Mouse (Mus musculus): ENCODE data around the gene Shc2. TPM values are rescaled to one million over a fixed set of nuclear protein-coding genes. Genes with fewer than 3 reads are reported as not detected.

Shc2 gene
- 9.4 and 9.9 TPM in 2 replicates for polyA plus RNA-seq (2014; fragmentation: Nextera tagmentation; extraction: Ambion mirVana)

DNA sequence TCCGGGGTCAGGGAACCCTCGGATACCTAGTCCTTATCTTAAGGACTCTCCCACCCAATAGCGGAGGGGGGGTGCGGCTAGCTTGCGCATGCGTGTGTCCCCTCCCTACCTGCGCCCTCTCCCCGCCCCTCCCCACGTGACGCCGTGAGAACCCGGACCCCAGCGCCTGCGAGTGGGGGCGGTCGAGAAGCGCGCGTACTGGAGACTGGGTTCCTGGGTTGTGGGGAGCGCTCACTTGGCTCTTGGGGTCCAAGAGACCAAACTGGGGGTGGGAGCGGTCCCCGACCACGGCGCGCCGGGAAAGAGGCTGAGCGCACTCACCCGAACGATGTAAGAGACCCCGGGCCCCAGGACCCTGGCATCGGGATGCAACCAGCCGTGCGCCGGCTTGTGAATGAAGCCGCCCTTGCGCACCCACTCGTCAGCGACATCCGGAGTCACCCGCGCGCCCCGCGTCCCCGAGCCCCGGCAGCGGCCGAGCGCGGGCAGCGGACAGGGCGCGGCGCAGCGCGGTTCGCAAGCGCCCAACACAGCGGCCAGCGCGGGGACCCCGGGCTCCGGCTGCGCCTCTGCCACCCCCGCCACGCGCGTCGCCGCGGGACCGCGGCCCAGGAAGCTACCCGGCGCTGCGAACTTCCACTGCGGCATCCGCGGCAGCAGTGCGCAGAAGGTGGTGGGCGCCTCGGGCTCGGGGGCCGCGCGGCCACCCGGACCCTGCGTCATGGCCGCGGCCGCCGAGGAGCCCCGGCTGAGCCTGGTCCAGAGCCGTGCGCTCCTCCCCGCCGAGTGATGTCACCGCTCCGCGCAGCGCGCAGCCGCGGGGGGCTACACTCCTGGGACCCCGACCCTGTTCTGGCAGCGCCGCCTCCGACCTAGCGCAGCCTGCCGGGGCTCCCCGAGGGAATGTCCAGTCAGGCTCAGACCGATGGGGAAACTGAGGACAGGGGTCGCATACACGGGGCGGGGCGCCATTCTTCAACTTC lies at the start of gene Shc2:
Shc2 (minus strand) TSS at position 791 of the 983 bp plus-strand sequence.
- Histone ChIP-seq H3K36me3 (ENCODE audit: control insufficient read depth, insufficient read depth, low read length) (no peaks in the 10 kb centered on the region), H3K9me3 (ENCODE audit: control insufficient read depth, low read length) (no peaks in the 10 kb centered on the region), H3K4me2 (ENCODE audit: low read depth, low read length, severe bottlenecking) (peak within 1 kb of the TSS; percentile 90), H3K4me1 (replicated peaks; ENCODE audit: control insufficient read depth, insufficient read depth, low read length) (peaks cover 8% of the 10 kb centered on the region; the same call in 1 of the 2 replicates), H3K9ac (ENCODE audit: low read length) (peak within 1 kb of the TSS; percentile 77), H3K27ac (ENCODE audit: low read depth, low read length) (peak within 1 kb of the TSS; percentile 37; the same call in 1 of the 2 replicates), H3K4me3 (ENCODE audit: low read depth, low read length) (peak within 1 kb of the TSS; percentile 75), H3K27me3 (ENCODE audit: control insufficient read depth, insufficient read depth, low read length) (peaks cover 19% of the 10 kb centered on the region)
- DNase-seq (ENCODE audit: low spot score) (peak; percentile 85), ATAC-seq (replicated peaks; ENCODE audit: low FRiP score) (peak; percentile 90)
- under 1% methylated on average over 101 of the region's 116 CpGs for WGBS

DNA sequence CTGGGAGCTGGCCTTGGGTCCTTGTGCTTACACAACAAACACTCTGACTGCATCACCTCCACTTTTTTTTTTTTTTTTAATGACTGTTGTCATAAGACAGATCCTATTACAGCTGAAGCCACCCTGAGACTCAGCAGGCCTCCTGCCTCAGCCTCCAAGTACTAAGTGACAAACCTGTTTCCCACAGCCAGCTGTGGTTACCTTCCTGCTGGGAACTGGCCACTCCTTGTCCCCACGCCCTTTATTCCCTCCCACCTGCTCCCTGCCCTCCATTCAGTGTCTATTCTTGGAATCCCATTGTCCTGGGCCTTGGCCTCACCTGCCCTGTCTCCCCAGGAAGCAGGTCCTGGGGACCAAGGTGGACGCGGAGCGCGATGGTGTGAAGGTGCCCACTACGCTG lies 49.8 kb upstream of the Shc2 start:
- DNase-seq (ENCODE audit: low spot score), result no peak
- Histone ChIP-seq H3K27ac (ENCODE audit: low read depth, low read length) (no peak overlapping the region), H3K4me1 (replicated peaks; ENCODE audit: control insufficient read depth, insufficient read depth, low read length) (peaks cover 9% of the 10 kb centered on the region), H3K9ac (ENCODE audit: low read length) (no peak overlapping the region), H3K27me3 (ENCODE audit: control insufficient read depth, insufficient read depth, low read length) (no peaks in the 10 kb centered on the region), H3K9me3 (ENCODE audit: control insufficient read depth, low read length) (no peaks in the 10 kb centered on the region), H3K36me3 (ENCODE audit: control insufficient read depth, insufficient read depth, low read length) (peaks cover 16% of the 10 kb centered on the region; the same call in 1 of the 2 replicates), H3K4me3 (ENCODE audit: low read depth, low read length) (no peak overlapping the region), H3K4me2 (ENCODE audit: low read depth, low read length, severe bottlenecking) (no peak overlapping the region)
- ATAC-seq (replicated peaks; ENCODE audit: low FRiP score), result no peak
- 89% methylated on average over 6 of the region's 6 CpGs for WGBS

DNA sequence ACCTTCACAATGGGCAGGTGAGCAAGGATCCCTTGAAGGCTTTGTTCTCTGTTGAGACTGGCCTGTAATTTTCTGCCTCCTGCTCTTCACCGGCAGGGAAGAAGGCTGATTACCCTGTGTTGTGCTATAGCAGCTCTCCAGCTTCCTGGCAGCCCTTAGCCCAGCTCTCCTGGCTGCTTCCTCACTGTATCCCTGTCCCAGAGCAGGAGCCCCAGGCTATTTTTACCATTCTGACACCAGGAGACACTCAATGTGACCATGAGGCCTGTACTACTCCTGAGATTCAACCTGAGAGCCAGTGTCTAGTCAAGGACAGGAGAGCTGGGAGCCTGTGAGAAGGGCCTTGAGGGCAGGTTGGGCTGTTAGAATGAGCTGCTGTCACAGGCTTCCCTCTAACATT lies 49.0 kb upstream of the Shc2 start:
- H3K9me3 ChIP-seq (ENCODE audit: control insufficient read depth, low read length), result no peaks in the 10 kb centered on the region
- H3K27me3 ChIP-seq (ENCODE audit: control insufficient read depth, insufficient read depth, low read length), result no peaks in the 10 kb centered on the region
- peaks cover 16% of the 10 kb centered on the region; the same call in 1 of the 2 replicates for H3K36me3 ChIP-seq (ENCODE audit: control insufficient read depth, insufficient read depth, low read length)
- H3K9ac ChIP-seq (ENCODE audit: low read length), result no peak overlapping the region
- no peak overlapping the region for H3K4me2 ChIP-seq (ENCODE audit: low read depth, low read length, severe bottlenecking)
- H3K27ac ChIP-seq (ENCODE audit: low read depth, low read length), result no peak overlapping the region
- peaks cover 9% of the 10 kb centered on the region for H3K4me1 ChIP-seq (replicated peaks; ENCODE audit: control insufficient read depth, insufficient read depth, low read length)
- WGBS, result 100% methylated on average over 1 of the region's 1 CpGs
- DNase-seq (ENCODE audit: low spot score) (no peak), ATAC-seq (replicated peaks; ENCODE audit: low FRiP score) (no peak)
- H3K4me3 ChIP-seq (ENCODE audit: low read depth, low read length), result no peak overlapping the region

- Histone ChIP-seq H3K9me3 (ENCODE audit: control insufficient read depth, low read length) (no peaks in the 10 kb centered on the region), H3K27ac (ENCODE audit: low read depth, low read length) (no peak overlapping the region), H3K36me3 (ENCODE audit: control insufficient read depth, insufficient read depth, low read length) (peaks cover 16% of the 10 kb centered on the region; the same call in 1 of the 2 replicates), H3K27me3 (ENCODE audit: control insufficient read depth, insufficient read depth, low read length) (no peaks in the 10 kb centered on the region), H3K4me1 (replicated peaks; ENCODE audit: control insufficient read depth, insufficient read depth, low read length) (peaks cover 9% of the 10 kb centered on the region), H3K4me3 (ENCODE audit: low read depth, low read length) (no peak overlapping the region), H3K4me2 (ENCODE audit: low read depth, low read length, severe bottlenecking) (no peak overlapping the region), H3K9ac (ENCODE audit: low read length) (no peak overlapping the region)
- no peak for ATAC-seq (replicated peaks; ENCODE audit: low FRiP score)
- DNase-seq (ENCODE audit: low spot score), result no peak
- 82% methylated on average over 2 of the region's 2 CpGs for WGBS
Measured at GRCm38 (mm10) chr10:79686219-79686618, 48.5 kb upstream of the Shc2 start.

GRCm38 (mm10) chr10:79684770-79685600 lies 47.3 kb upstream of the Shc2 start:
- no peak overlapping the region for H3K4me3 ChIP-seq (ENCODE audit: low read depth, low read length)
- WGBS, result 95% methylated on average over 25 of the region's 25 CpGs
- H3K4me2 ChIP-seq (ENCODE audit: low read depth, low read length, severe bottlenecking), result no peak overlapping the region
- H3K4me1 ChIP-seq (replicated peaks; ENCODE audit: control insufficient read depth, insufficient read depth, low read length), result peaks cover 14% of the 10 kb centered on the region
- peaks cover 16% of the 10 kb centered on the region; the same call in 1 of the 2 replicates for H3K36me3 ChIP-seq (ENCODE audit: control insufficient read depth, insufficient read depth, low read length)
- ATAC-seq (replicated peaks; ENCODE audit: low FRiP score) (no peak), DNase-seq (ENCODE audit: low spot score) (no peak)
- H3K9me3 ChIP-seq (ENCODE audit: control insufficient read depth, low read length), result no peaks in the 10 kb centered on the region
- H3K9ac ChIP-seq (ENCODE audit: low read length), result no peak overlapping the region
- no peak overlapping the region for H3K27ac ChIP-seq (ENCODE audit: low read depth, low read length)
- no peaks in the 10 kb centered on the region for H3K27me3 ChIP-seq (ENCODE audit: control insufficient read depth, insufficient read depth, low read length)

DNA sequence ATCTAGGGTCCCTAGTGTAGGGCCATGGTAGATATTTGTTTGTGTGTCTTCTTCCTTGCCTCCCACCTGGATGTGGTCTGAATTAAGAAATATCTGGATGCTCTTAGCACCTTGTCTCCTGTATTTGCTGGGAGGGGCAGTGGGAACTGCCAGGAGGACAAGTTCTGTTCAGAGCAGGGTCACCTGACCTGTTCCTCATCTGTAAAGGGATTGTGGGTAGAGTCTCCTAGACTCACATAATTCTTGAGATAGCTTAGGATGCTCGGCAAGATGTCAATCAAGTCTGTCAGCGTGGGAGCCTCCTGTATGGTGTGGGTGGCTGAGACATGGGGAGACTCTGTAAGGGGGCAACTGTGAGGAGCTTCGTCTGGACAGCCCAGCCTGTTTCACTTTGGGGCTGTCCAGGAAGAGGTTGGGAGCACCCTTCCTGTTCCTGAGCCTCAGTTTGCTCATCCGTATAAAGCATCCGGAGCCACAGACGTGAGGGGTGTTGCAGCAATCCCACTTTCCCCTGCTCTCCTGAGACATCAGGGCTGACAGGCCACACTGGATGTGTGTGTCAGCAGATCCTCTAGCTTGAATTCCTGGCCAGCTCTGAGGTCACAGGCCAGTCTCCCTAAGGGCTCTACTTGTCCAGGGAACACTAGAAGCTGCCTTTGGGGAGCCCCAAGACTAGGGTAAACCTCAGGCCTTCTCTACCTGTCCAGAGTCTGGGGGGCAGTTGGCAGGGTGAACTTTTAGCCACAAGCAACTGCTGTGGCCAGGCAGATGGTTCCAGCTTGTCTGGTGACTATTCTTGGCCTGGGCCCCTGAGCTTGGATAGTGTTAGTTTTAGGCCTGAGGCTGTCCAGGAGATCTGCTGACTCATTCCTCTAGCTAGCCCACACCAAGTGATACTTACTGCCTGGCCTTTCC lies 46.3 kb upstream of the Shc2 start:
- whole genome bisulfite sequencing, result 93% methylated on average over 6 of the region's 6 CpGs
- Histone ChIP-seq H3K27ac (ENCODE audit: low read depth, low read length) (no peak overlapping the region), H3K9ac (ENCODE audit: low read length) (peak overlapping the region; percentile 76; the same call in 1 of the 2 replicates), H3K36me3 (ENCODE audit: control insufficient read depth, insufficient read depth, low read length) (peaks cover 14% of the 10 kb centered on the region; the same call in 1 of the 2 replicates), H3K4me2 (ENCODE audit: low read depth, low read length, severe bottlenecking) (peak overlapping the region; percentile 92), H3K4me1 (replicated peaks; ENCODE audit: control insufficient read depth, insufficient read depth, low read length) (peaks cover 14% of the 10 kb centered on the region), H3K4me3 (ENCODE audit: low read depth, low read length) (peak overlapping the region; percentile 71), H3K9me3 (ENCODE audit: control insufficient read depth, low read length) (no peaks in the 10 kb centered on the region), H3K27me3 (ENCODE audit: control insufficient read depth, insufficient read depth, low read length) (no peaks in the 10 kb centered on the region)
- no peak for ATAC-seq (replicated peaks; ENCODE audit: low FRiP score)
- DNase-seq (ENCODE audit: low spot score), result no peak

GRCm38 (mm10) chr10:79682916-79683582 lies 45.3 kb upstream of the Shc2 start:
- ATAC-seq (replicated peaks; ENCODE audit: low FRiP score), result no peak
- no peak overlapping the region for H3K27ac ChIP-seq (ENCODE audit: low read depth, low read length)
- 6% methylated on average over 10 of the region's 10 CpGs for WGBS
- no peaks in the 10 kb centered on the region for H3K27me3 ChIP-seq (ENCODE audit: control insufficient read depth, insufficient read depth, low read length)
- H3K4me1 ChIP-seq (replicated peaks; ENCODE audit: control insufficient read depth, insufficient read depth, low read length), result peaks cover 14% of the 10 kb centered on the region
- H3K4me3 ChIP-seq (ENCODE audit: low read depth, low read length), result peak overlapping the region; percentile 71
- DNase-seq (ENCODE audit: low spot score), result no peak
- H3K4me2 ChIP-seq (ENCODE audit: low read depth, low read length, severe bottlenecking), result peak overlapping the region; percentile 92
- H3K36me3 ChIP-seq (ENCODE audit: control insufficient read depth, insufficient read depth, low read length), result peaks cover 8% of the 10 kb centered on the region; the same call in 1 of the 2 replicates
- peak overlapping the region; percentile 76 for H3K9ac ChIP-seq (ENCODE audit: low read length)
- no peaks in the 10 kb centered on the region for H3K9me3 ChIP-seq (ENCODE audit: control insufficient read depth, low read length)

Data from forebrain, embryonic 11.5 days (tissue).